In genomic region chr13:9826227-9826626, GRCm38 (mm10) we compare ENCODE assay signal across 8 mouse cellular contexts.
DNase-seq lines count a peak whose midpoint lies in the region.

No protein-coding gene starts in this region.

- intact Hi-C loops in gastrocnemius, postnatal 14 days (cut with DNase I; ENCODE audit: low total_unique reads): no loop called here

- DNase-seq in gastrocnemius, postnatal 10 days: peak; percentile 31
- DNase-seq in gastrocnemius, postnatal 14 days: no peak
- peak; percentile 17 for DNase-seq in right cerebral cortex, postnatal 14 days
- no peak for DNase-seq in right cerebral cortex, postnatal 25 days
- peak; percentile 19 for DNase-seq in embryo, embryonic 11 days
- DNase-seq in lung, postnatal 36 days: peak; percentile 70
- DNase-seq in thymus, postnatal 4 days: peak; percentile 74
- no peak for DNase-seq in urinary bladder, postnatal 36 days (ENCODE audit: low spot score in 2 of 2)

Comparison
In these comparisons a context has a peak if more than half of its experiments do, and no peak if none do; other contexts are left out.
1. DNase-seq: peak in gastrocnemius, postnatal 10 days (single experiment), right cerebral cortex, postnatal 14 days (single experiment), embryo, embryonic 11 days (single experiment), lung, postnatal 36 days (single experiment) and thymus, postnatal 4 days (single experiment); none in gastrocnemius, postnatal 14 days (single experiment), right cerebral cortex, postnatal 25 days (single experiment) and urinary bladder, postnatal 36 days (0 of 2).